Mouse (Mus musculus) adrenal gland, postnatal 36 days (tissue): ENCODE data around the gene Rmi1. TPM values are rescaled to one million over a fixed set of nuclear protein-coding genes. Genes with fewer than 3 reads are reported as not detected.
"Not testable (repeated sequence)": the region's sequence is repeated elsewhere in the genome, so short reads cannot be mapped to it uniquely, and the experiment has no call there.

Source experiments
- DNase-seq, 2 experiments: peaks; one replicate each; pipeline ENCODE4 v3.0.0; 2021; ENCODE audit warnings: mixed read lengths in 1 of 2
- long read RNA-seq, 2 experiments: library from polyadenylated mRNA; stranded (forward); transcript quantifications; one replicate each; pipeline ENCODE4 v2.0.0; 2021; ENCODE audit warnings: borderline sequencing depth in 2 of 2
- total RNA-seq, 2 experiments: library from RNA; stranded (reverse); gene quantifications; 2 replicates each; pipeline ENCODE4 v1.2.3; 2021

The Rmi1 gene
- 10 to 100 TPM; 18.1 to 21.9 TPM for total RNA-seq
- long read RNA-seq, experiment 1, transcript Rmi1-201 (3 exons, 3,855 nt) = major isoform, 5 of 24 reads
- long read RNA-seq, experiment 1, partial matches to known transcripts = 0 of 24 reads
- long read RNA-seq, experiment 1, other reads (novel, unspliced or antisense) = 14 of 24 reads
- long read RNA-seq, experiment 2, partial matches to known transcripts = 0 of 6 reads
- long read RNA-seq, experiment 2, other reads (novel, unspliced or antisense) = 2 of 6 reads

DNA sequence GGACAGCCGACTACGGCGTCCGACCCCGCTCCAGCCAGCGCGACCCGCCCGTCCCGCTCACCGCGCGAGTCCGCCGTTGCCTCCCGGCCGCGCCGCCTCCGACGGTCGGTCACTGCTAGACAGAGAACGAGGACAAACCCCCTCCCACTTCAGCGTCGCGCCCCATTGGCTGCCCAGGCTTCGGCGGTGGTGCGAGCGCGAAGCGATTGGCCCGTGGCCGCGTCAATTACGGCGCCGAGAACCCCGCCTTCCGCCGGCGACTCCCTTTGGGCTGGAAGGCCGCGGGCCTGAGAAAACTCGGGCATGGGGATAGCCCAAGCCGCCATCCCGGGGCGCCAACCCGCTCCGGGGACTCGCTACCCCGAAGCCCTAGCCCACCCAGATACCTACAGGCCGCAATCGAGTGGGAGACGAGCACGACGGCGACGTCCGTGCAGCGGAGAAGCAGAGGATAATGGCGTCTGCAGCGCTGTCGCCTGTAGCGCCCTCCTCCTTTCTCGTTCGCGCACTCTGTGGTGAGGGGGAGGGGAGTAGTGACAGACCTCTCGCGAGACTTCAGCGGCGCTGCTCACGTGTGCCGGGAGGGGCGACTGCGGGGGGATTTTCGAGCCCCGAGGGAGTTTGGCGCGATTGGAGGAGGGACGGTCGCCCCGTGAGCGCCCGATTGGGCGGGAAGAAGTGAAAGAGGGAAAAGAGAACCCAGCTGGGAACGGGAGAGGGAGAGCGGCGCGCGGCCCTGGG, at the start of gene Rmi1:
Rmi1 (plus strand) TSS at position 246 of the 741 bp plus-strand sequence.
- peak; percentile 98 for DNase-seq

DNA sequence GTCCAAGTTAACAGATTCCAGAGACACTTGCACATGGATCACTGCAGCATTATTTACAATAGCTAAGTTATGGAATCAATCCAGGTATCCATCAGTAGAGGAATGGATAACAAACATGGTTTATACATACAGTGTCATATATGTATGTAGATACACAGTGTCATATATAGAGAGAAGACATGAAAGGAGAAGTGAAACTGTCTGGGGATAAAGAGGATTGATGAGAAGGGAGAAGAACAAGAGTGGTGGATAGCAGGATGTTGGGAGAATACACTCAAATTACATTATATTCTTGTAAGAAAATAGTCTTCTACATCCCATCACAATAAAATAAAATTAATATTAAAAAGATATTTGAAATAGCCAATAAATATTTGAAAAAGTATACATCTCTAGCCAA, 49.1 kb upstream of the Rmi1 start:
- no peak for DNase-seq

DNA sequence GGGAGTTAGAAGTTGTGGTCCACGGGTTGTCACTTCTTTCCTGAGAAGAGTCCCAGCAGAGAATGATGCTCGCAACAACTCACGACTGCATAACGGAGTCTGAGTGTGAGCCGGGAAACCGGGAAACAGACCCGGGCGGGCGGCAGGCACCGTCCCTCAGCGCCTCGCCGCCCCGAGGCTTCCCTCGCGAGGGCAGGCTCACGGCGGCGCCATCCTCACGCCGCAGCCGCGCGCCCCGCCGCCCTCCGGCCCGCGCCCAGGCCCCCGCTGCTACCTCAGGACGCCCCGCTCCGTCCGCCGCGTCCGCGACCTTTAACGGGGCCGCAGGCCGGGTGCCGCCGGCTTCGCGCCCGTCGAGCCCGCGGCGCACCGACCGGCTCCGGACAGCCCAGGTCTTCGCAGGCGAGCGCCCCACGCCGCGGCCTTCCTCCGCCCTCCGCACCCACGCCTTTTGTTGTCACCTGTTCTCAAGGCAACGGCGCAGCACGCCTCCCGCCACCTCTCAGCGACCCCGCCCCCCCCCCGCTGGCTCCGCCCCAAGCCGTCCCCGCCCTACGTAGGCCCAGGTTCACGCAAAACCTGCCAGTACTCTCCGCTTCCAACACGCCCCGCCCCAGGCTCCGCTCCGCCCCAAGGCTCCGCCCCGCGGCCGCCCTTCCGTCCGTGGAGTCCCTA, 43.3 kb upstream of the Rmi1 start, which contains the start of gene Kif27:
Kif27 (minus strand) TSS at position 494 of the 675 bp plus-strand sequence.
- peak; percentile 91 to 93 for DNase-seq

DNA sequence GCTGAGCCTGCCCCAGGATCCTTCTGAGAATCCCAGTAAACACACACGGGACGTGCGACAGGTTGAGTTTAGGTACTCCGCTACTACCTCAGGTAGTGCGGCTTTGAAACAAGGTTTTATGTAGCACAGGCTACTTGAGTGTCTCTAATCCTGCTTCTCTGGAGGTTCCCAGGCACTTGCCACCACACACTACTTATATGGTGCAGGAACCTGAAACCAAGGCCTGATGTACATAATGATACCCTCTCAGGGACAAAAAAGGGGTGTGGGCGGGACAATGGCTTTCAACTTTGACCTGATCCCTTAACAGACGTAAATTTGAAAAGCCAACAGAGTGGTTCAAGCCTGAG, 42.8 kb upstream of the Rmi1 start:
- no peak for DNase-seq

DNA sequence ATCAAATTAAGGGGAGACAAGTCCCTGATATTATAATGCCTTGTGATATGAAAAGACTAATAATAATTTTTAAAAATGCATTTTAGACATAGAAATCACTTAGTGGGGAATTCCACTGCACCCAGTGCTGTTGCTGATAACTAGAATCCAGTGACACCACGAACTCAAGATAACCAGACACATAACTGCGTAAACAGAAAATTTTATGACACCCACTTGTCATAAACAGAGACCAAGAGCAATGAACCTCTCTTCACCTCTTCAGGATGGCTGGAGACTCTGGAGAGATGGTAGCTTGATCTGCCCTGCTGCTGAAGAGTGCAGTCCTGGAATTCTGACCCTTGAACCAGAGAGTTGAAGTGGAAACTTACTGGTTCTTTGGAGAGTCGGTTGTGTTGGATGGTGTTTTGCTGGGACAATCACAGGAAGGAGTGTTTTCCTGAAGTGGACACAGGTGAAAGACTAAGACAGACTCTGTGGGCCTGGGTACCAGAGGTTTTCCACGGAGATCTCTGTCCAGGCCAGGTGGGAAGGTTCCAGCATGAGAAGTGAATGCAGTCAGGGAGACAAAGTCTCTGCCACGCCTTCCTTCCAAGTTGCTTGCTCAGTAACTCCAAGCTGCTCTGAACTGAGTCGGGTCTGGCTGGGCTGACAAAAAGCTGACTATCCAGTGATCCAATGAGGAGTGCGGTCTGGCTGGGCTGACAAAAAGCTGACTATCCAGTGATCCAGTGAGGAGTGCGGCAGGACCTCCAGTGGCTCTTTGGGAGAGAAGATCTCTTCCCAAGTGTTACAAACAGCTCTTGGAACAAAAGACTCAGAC, 37.5 kb upstream of the Rmi1 start:
- DNase-seq = no peak

DNA sequence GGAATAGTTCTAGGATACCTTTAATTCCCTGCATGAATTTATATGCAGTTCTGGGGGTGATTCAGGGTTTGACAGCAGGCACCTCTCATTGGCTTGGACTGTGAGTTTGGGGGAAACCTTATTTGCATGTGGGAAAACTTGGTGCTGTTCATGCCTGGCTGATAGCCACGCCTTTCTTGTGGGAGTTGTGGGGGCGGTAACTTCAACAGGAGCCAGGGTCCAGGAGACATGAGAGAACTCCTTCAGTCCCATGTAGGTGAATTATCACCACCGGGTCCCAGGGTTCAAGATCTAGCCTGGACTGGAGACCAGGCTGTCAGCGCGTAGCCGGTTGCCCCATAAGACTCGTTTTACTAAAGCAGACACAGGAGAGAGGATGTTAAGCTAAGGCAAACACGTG, 36.9 kb upstream of the Rmi1 start:
- DNase-seq = not testable (repeated sequence)

DNA sequence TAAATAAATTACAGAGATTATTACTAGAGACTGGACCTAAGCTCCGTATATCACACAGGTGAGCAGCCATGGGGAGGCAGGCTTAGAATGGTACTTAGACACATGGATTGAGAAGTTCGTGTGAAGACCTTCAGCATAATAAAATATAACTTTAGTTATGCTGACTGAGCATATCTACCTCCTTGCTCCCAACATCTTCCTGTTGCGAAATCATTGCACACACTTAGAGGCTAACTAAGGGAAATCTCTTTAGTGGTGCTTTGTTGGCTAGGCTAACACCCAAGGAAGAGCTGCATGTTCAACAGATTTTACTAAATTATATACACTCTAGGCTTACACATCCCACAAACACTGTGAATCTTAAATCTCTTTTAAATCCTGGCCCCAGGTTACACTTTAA, 35.7 kb upstream of the Rmi1 start:
- no peak for DNase-seq

DNA sequence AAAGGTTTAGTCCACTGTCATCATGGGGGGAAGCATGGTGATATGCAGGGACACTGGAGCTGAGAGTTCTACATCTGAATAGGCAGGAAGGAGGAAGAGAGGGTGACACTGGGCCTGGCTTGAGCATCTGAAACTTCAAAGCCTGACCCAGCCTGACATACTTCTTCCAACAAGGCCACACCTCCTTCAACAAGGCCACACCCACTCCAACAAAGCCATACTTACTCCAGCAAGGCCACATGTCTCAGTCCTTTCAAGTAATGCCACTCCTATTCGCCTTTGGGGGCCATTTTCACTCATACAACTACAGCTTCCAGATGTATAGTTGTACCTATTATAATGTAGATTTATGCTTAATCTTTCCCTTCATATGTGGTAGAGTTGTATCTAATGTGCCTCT, 34.4 kb upstream of the Rmi1 start:
- no peak for DNase-seq

DNA sequence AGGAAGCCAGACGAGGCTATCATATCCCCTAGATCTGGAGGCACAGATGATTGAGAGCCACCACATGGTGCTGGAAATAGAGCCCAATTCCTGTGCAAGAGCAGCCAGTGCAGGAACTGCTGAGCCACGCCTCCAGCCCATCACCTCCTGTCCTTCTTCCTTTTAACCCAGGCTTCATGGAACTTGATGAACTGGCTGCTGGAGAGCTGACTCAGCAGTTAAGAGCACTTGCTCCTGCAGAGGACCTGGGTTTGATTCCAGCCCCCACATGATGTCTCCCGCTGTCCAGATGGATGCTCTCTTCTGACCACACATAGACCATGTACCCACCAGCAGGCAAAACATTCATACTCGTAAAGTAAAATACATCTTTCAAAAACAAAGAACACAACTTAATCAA, 33.2 kb upstream of the Rmi1 start:
- no peak for DNase-seq

DNA sequence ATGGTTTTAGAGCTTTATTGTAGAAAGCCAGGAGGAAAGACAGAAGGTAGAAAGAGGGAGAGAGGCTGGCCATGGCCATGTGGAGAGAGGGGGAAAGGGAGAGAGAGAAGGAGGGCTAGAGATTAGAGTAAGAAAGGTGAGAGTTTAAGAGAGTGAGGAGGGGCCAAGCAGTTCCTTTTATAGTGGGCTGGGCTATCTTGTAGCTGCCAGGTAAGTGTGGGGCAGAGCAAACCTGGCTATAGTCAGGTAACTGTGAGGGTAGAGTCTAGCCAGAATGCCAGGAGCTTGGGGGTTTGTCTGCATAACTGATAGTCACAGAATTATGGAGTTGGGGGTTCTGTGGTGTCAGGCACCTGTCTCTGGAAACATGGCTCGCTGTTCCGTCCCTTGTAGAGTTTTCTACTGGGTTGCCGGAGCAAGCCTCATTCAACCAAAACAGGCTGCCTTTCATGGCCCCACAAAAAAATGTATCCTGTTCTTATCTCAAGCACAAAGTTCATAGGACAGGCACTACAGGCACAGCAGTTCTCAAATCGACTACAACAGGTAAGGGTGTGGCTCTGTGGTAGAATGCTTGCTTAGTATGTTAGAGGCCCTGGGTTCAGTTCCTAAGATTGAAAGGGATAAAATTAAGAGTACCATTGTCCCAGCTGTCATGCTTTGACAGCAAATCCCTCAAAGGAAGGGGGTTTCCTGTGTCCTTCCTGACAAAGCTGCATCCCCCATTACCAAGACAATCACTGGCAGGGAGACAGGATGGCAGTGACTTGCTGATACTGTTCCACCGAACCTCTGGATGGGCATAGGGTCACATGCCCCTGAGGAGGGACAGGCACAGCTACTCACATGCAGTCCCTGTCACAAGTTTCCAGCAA, 29.5 kb upstream of the Rmi1 start:
- DNase-seq = no peak

DNA sequence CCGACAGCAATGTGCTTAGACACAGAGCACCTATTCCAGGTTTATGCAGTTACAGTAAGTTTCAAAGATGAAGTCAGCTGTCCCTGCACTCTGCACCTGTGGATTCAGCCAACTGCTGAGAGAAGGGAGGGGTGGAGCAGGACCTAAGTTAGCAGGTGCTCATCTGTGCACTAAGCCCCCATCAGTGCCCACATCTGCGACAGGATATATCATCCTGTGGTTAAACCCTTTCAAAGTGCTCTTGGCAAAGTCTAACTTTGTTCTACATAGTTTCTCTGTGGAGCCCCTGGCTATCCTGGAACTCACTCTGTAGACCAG, 28.9 kb upstream of the Rmi1 start:
- DNase-seq = no peak

DNA sequence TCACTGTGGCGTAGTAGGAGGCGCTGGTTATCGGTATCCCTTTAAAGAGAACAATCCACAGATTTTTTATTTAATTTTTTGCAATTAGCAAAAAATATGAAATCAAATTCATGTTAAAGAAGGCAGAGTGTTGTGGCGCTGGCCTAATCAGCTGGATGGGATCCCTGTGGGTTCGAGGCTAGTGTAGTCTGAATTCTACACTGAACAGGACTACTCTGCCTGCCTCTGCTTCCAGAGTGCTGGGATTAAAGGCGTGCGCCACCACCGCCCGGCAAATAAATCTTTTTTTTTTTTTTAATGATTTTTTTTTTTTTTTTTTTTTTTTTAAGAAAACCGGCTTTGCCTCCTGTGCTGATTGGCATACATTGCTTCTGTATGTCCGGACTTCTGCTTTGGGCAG, 17.7 kb upstream of the Rmi1 start:
- no peak for DNase-seq

DNA sequence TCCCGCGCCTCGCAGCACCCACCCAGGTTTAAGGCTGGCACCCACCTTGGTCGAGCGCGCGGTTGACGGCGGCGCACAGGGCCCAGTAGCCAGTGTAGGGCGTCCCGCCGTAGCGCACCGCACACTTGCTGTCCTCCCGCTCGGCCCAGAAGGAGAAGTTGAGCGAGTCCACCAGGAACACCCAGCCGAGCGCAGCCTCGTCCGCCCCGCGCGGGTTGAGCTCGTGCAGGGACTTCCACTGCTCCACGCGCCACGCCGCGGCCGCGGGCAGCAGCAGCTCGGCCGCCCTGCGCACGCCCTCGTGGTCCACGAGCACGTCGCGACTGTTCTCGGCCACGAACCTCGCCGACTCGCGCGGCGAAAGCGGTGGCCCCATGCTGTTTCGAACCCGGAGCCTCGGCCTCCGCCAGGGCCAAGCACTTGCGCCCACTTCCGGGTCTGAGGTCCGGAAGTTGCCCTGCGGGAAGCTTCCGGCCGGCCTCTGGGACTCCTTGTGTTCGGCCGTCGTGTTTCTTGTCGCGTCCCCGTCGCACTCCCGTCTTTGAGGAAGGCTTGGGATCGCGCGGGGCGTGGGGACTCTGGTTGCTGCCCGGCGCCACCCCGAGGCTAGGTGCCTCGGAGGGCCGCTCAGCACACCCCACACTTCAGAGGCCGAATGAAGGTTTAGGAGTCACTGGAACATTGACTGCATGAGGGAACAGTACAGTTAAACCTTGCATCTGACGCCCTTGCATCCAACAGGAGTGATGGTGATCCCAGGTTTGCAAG, 17.1 kb upstream of the Rmi1 start, which contains the start of gene 2210016F16Rik:
2210016F16Rik (minus strand) TSS at position 447 of the 768 bp plus-strand sequence.
- DNase-seq = peak; percentile 68 to 78

DNA sequence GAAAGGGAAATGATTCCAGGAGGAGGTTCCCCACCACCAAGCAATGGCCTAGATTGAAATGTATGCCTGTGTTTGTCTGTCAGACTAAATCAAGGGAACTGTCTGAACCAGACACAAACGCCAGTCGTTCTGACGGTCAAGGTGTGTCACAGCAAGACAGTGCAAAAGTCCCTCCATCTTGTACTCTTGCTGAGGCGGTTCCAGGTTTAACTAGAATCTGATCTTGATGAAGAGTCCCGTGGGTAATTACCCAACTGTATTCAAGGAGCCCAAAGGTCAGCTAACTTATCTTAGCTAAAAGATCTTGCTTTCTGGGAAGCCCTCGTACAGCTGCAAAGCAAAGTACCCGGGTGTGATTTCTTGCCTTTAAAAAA, 16.5 kb upstream of the Rmi1 start:
- no peak for DNase-seq

DNA sequence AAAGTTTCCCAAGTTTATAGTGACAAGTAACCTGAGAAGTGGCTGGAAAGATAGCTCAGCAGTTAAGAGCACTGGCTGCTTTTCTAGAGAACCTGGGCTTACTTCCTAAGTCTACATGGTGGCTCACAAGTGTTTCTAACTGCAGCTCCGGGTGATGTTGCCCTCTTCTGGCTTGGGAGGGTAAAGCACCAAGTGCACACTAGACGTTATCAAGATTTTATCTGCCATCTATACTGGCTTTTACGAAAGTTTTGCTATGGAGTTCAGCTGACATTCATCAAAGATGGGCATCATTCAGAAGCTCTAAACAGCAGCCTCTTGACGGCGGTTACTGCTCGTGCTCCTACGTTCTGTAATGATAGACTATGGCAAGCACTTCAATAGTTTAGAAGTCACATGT, 14.1 kb upstream of the Rmi1 start:
- peak; percentile 73 to 82 for DNase-seq

DNA sequence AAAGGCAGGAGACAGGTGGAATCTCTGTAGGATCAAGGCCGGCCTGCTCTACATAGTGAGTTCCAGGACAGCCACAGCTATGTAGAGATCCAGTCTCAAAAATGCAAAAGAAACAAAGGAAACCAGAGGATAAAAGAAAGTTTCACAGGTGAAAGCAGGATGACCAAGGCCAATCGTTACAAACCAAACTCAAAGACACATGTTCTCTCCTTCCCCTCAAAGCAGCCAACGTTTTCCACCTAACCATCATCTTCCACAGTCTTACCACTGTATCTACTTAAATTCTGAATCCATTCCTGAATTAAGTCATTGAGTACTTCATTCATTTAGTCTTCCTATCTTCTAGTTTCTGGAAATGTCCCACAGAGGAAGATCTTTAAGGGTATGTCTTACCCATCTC, 13.7 kb upstream of the Rmi1 start:
- no peak for DNase-seq

DNA sequence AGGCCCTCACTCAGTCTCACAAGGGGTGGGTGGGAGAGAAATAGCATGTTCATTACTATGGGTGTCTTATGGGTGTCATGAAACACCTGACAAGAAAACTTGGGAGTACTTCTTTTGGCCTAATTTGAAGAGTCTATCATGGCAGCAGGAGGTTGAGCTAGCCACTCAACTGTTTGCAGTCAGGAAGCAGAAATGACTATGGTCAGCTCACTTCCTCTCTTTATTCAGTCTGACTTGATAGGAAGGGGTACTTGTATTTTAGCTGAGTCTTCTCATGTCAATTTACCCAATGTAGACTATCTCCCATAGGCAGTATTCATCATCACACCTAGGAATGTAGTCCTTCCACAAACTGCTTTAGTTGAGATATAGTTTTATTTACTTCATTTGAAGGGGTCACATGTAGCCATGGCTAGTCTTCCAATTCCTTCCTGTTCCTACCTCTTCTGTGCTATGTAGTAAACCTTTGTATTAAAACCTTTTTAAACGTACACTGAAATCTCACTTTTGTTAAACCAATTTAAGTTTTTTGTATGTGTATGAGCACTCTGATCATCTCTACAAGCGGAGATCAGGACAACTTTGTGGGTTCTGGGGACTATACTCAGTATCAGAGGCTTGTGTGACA, 12.6 kb upstream of the Rmi1 start:
- DNase-seq = no peak

DNA sequence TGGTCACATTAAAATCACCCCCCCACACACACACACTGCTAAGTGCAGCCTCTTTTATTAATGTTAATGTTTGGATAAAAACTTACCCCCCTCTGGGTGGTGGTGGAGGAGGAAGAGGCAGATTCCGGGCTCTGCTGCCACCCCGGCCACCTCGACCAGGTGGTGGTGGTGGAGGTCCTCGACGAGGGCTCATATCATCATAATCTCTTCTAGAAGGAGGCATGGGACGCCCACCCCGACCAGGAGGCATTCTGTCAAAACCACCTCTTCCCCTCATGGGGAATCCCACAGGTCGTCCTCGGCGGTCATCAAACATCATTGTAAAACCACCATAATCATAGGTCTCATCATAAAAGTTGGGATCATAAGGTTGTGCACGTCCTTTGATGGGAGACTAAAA, 7.7 kb upstream of the Rmi1 start:
- DNase-seq = not testable (repeated sequence)

DNA sequence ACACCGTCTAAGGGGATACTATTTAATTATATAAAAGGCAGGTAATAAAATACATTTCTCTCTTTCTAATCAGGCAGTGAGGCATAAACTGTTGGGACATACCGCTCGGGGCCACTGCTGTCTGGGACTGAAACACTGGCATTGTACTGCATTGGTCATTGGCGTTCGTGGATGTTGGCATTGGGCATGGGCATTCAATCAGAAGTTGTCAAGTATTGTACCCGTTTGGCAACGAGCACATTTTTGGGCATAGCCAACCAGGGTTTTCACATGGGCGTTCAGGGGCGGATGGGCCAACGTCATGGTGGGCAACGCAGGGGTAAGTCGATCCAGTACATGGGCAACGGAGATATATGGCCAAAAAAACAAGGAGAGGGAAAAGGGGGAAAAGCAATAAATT, 4.4 kb upstream of the Rmi1 start:
- DNase-seq = peak in 1 of 2 experiments; percentile 40

DNA sequence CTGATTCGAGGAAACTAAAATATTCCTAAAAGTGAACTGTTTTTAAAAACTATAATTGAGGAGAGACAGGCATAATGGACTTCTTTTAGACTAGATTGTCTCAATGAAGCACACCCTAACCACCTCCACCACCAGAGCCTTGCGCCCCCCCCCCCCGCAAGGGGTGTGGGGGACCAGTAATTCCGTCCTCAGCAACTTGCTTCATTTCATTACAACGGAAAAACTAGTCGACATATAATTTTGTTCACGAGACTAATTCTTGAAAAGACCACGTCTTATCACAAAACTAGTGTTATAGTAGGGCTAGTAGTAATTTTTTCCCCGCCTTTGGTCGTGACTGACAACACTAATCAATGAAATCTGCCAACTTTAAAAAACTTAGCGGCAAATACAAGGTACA, 1.5 kb upstream of the Rmi1 start:
- DNase-seq = no peak
